Mouse (Mus musculus) MEL (cell line): ENCODE measurements at regions not wholly inside any gene's neighbourhood (a gene's known extent, or its start where the extent isn't known, plus 50 kb on each side); places are given as distances from the start of the nearest gene placed in this dataset.

Experiments
- DNase-seq: peaks from one replicate; pipeline ENCODE4 v3.0.0; 2011; ENCODE audit warnings: low read depth, low spot score
- H3K27ac ChIP-seq: 2 replicates; pipeline ENCODE4 v1.5.1; 2012; ENCODE audit warnings: low read depth, mild to moderate bottlenecking, control low read depth, low read length, moderate library complexity; ENCODE audit not compliant: control insufficient read depth
- H3K27me3 ChIP-seq, 2 experiments: fragments of 150-350 bp in 1 of 2; sonication (generic) in 1 of 2; 2 replicates each; pipeline ENCODE4 v1.6.1; 2012; ENCODE audit warnings: low read length in 2 of 2, mild to moderate bottlenecking in 2 of 2, improper control_type of control experiment in 1 of 2, moderate library complexity in 1 of 2; ENCODE audit not compliant: insufficient read depth in 2 of 2, control insufficient read depth in 1 of 2
- H3K36me3 ChIP-seq, 2 experiments: 2 replicates each; pipeline ENCODE4 v1.6.1; 2012 to 2014; ENCODE audit warnings: low read length in 2 of 2, improper control_type of control experiment in 1 of 2, inconsistent platforms in 1 of 2, mild to moderate bottlenecking in 1 of 2; ENCODE audit not compliant: insufficient read depth in 2 of 2, control insufficient read depth in 1 of 2
- H3K4me1 ChIP-seq, 2 experiments: fragments of 150-350 bp in 1 of 2; sonication (generic) in 1 of 2; 2 replicates each; pipeline ENCODE4 v1.6.1; 2012; ENCODE audit warnings: low read length in 2 of 2, improper control_type of control experiment in 1 of 2, mild to moderate bottlenecking in 1 of 2; ENCODE audit not compliant: insufficient read depth in 2 of 2, control insufficient read depth in 1 of 2
- H3K4me3 ChIP-seq, 2 experiments: fragments of 150-350 bp in 1 of 2; sonication (generic) in 1 of 2; 2 replicates each; pipeline ENCODE4 v1.5.1; 2012; ENCODE audit warnings: low read depth in 2 of 2, low read length in 2 of 2, mild to moderate bottlenecking in 2 of 2, moderate library complexity in 2 of 2, control low read depth in 1 of 2, improper control_type of control experiment in 1 of 2; ENCODE audit not compliant: control insufficient read depth in 1 of 2, insufficient read depth in 1 of 2
- H3K79me2 ChIP-seq: 2 replicates; pipeline ENCODE4 v1.6.1; 2012; ENCODE audit warnings: mild to moderate bottlenecking, low read length, moderate library complexity; ENCODE audit not compliant: control insufficient read depth, poor library complexity, insufficient read depth
- H3K9ac ChIP-seq: 2 replicates; pipeline ENCODE4 v1.6.1; 2012; ENCODE audit warnings: low read depth, mild to moderate bottlenecking, control low read depth, low read length, moderate library complexity; ENCODE audit not compliant: control insufficient read depth, poor library complexity, severe bottlenecking
- H3K9me3 ChIP-seq: fragments of 150-350 bp; sonication (generic); replicated peaks from 2 replicates; pipeline ENCODE4 v1.6.1; 2012; ENCODE audit warnings: mild to moderate bottlenecking, low read length, improper control_type of control experiment, moderate library complexity; ENCODE audit not compliant: insufficient read depth
- BHLHE40 ChIP-seq: IDR thresholded peaks from 2 replicates; pipeline ENCODE4 v1.6.1; 2012; ENCODE audit warnings: low read depth, mild to moderate bottlenecking, inconsistent platforms, low read length, improper control_type of control experiment, borderline replicate concordance
- CHD1 ChIP-seq: IDR thresholded peaks from 2 replicates; pipeline ENCODE4 v1.6.1; 2012; ENCODE audit warnings: low read depth, mild to moderate bottlenecking, inconsistent platforms, low read length, improper control_type of control experiment
- CTCF ChIP-seq, 3 experiments: IDR thresholded peaks in 2 of 3; conservative IDR thresholded peaks in 1 of 3; 2 replicates each; pipeline ENCODE4 v1.5.1; 2011 to 2012; ENCODE audit warnings: low read length in 3 of 3, low read depth in 2 of 3, mild to moderate bottlenecking in 2 of 3, improper control_type of control experiment in 1 of 3, inconsistent platforms in 1 of 3, mixed read lengths in 1 of 3, moderate library complexity in 1 of 3; ENCODE audit not compliant: control insufficient read depth in 1 of 3, insufficient read depth in 1 of 3, poor library complexity in 1 of 3, severe bottlenecking in 1 of 3
- E2F4 ChIP-seq: IDR thresholded peaks from 2 replicates; pipeline ENCODE4 v1.6.1; 2011; ENCODE audit warnings: low read depth, low read length, improper control_type of control experiment, borderline replicate concordance
- ELF1 ChIP-seq: IDR thresholded peaks from 2 replicates; pipeline ENCODE4 v1.6.1; 2014; ENCODE audit warnings: low read depth, mild to moderate bottlenecking, inconsistent platforms, low read length, improper control_type of control experiment, moderate library complexity
- EP300 ChIP-seq, 2 experiments: IDR thresholded peaks; 2 replicates each; pipeline ENCODE4 v1.6.1; 2011; ENCODE audit warnings: improper control_type of control experiment in 2 of 2, low read length in 2 of 2, low read depth in 1 of 2, mild to moderate bottlenecking in 1 of 2
- GATA1 ChIP-seq: IDR thresholded peaks from 2 replicates; pipeline ENCODE4 v1.6.1; 2011; ENCODE audit warnings: low read depth, low read length, improper control_type of control experiment
- HCFC1 ChIP-seq: IDR thresholded peaks from 2 replicates; pipeline ENCODE4 v1.6.1; 2012; ENCODE audit warnings: low read depth, mild to moderate bottlenecking, inconsistent platforms, low read length, improper control_type of control experiment, moderate library complexity
- MAFK ChIP-seq: IDR thresholded peaks from 2 replicates; pipeline ENCODE4 v1.6.1; 2011; ENCODE audit warnings: low read depth, mild to moderate bottlenecking, low read length, improper control_type of control experiment, borderline replicate concordance
- MEF2A ChIP-seq: IDR thresholded peaks from 2 replicates; pipeline ENCODE4 v1.6.1; 2014; ENCODE audit warnings: low read depth, mild to moderate bottlenecking, inconsistent platforms, low read length, improper control_type of control experiment; ENCODE audit not compliant: poor library complexity, insufficient replicate concordance, severe bottlenecking; ENCODE audit errors: extremely low read depth
- MXI1 ChIP-seq: IDR thresholded peaks from 2 replicates; pipeline ENCODE4 v1.6.1; 2011; ENCODE audit warnings: mild to moderate bottlenecking, low read depth, low read length, improper control_type of control experiment
- MYC ChIP-seq: IDR thresholded peaks from 2 replicates; pipeline ENCODE4 v1.6.1; 2011; ENCODE audit warnings: low read depth, mild to moderate bottlenecking, low read length, improper control_type of control experiment, moderate library complexity
- NRF1 ChIP-seq: IDR thresholded peaks from 2 replicates; pipeline ENCODE4 v1.6.1; 2014; ENCODE audit warnings: low read depth, mild to moderate bottlenecking, inconsistent platforms, low read length, improper control_type of control experiment, moderate library complexity; ENCODE audit not compliant: poor library complexity, insufficient read depth, severe bottlenecking
- POLR2AphosphoS2 ChIP-seq: IDR thresholded peaks from 2 replicates; pipeline ENCODE4 v1.6.1; 2011; ENCODE audit warnings: low read length, improper control_type of control experiment
- RAD21 ChIP-seq: IDR thresholded peaks from 2 replicates; pipeline ENCODE4 v1.6.1; 2011; ENCODE audit warnings: mild to moderate bottlenecking, low read depth, low read length, improper control_type of control experiment
- SMC3 ChIP-seq: IDR thresholded peaks from 2 replicates; pipeline ENCODE4 v1.6.1; 2011; ENCODE audit warnings: low read depth, low read length, improper control_type of control experiment
- TAL1 ChIP-seq: IDR thresholded peaks from 2 replicates; pipeline ENCODE4 v1.6.1; 2012; ENCODE audit warnings: mild to moderate bottlenecking, inconsistent platforms, low read length, moderate library complexity, mixed read lengths
- TBP ChIP-seq: IDR thresholded peaks from 2 replicates; pipeline ENCODE4 v1.8.0; 2011; ENCODE audit warnings: low read depth, low read length, improper control_type of control experiment
- UBTF ChIP-seq: IDR thresholded peaks from 2 replicates; pipeline ENCODE4 v1.6.1; 2012; ENCODE audit warnings: low read depth, mild to moderate bottlenecking, inconsistent platforms, low read length, improper control_type of control experiment, moderate library complexity, borderline replicate concordance; ENCODE audit not compliant: insufficient read depth
- USF1 ChIP-seq: IDR thresholded peaks from 2 replicates; pipeline ENCODE4 v1.6.1; 2014; ENCODE audit warnings: low read depth, mild to moderate bottlenecking, inconsistent platforms, low read length, improper control_type of control experiment, moderate library complexity
- ZMIZ1 ChIP-seq: IDR thresholded peaks from 2 replicates; pipeline ENCODE4 v1.6.1; 2012; ENCODE audit warnings: low read depth, mild to moderate bottlenecking, inconsistent platforms, low read length, improper control_type of control experiment, moderate library complexity
- ZNF384 ChIP-seq: IDR thresholded peaks from 2 replicates; pipeline ENCODE4 v1.6.1; 2012; ENCODE audit warnings: low read depth, mild to moderate bottlenecking, inconsistent platforms, low read length, improper control_type of control experiment

DNA sequence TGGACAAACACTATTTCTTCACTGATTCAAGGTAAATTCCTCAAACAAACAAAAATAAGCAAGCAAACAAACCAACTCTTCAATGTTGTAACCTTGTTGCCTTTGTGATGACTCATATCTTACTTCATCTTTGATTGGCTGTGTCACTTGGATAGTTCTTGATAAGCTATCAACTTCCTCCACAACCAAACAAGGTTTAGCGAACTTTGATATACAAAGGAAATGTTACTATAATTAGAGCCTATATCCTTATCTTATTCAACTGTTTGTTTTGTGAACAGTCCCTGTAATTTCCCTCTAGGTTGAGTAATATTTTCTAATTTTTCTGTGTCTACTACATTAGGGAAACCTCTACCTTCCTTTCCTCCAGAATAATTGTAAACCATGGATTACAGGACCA, 52.8 kb upstream of the Gm10184 start (continued):
- TF ChIP-seq MEF2A (peak; percentile 74; the same call in 1 of the 2 replicates), ZNF384 (no peak), CHD1 (no peak), HCFC1 (no peak), ZMIZ1 (no peak), TAL1 (no peak), TBP (no peak), CTCF (IDR thresholded peaks at IDR 0.05 in 2 of 3, conservative IDR thresholded peaks at IDR 0.05 in 1 of 3; ENCODE audit: control insufficient read depth in 1 of 3, insufficient read depth in 1 of 3, low read depth in 2 of 3, low read length in 3 of 3, poor library complexity in 1 of 3, severe bottlenecking in 1 of 3) (no peak), MYC (no peak), GATA1 (0 out of 2 replicates have a peak, but pooled peaks have one; percentile 25), UBTF (no peak), SMC3 (no peak), MXI1 (no peak), POLR2AphosphoS2 (no peak)
- TF ChIP-seq, all 39 proteins: peak for 4

GRCm38 (mm10) chr17:89961431-89961830, 51.2 kb upstream of the Gm10184 start:
- Histone ChIP-seq H3K79me2 (no peaks in the 10 kb centered on the region), H3K27ac (no peak overlapping the region), H3K4me1 (no peaks in the 10 kb centered on the region), H3K36me3 (no peaks in the 10 kb centered on the region), H3K4me3 (no peak overlapping the region), H3K27me3 (no peaks in the 10 kb centered on the region), H3K9ac (no peak overlapping the region), H3K9me3 (no peaks in the 10 kb centered on the region)
- no peak for DNase-seq
- TF ChIP-seq MEF2A (no peak), GATA1 (no peak), ELF1 (no peak), MYC (no peak), HCFC1 (no peak), CHD1 (no peak), NRF1 (no peak), EP300 (IDR thresholded peaks at IDR 0.05; ENCODE audit: low read depth in 1 of 2, low read length in 2 of 2) (no peak), MAFK (no peak), CTCF (IDR thresholded peaks at IDR 0.05 in 2 of 3, conservative IDR thresholded peaks at IDR 0.05 in 1 of 3; ENCODE audit: control insufficient read depth in 1 of 3, insufficient read depth in 1 of 3, low read depth in 2 of 3, low read length in 3 of 3, poor library complexity in 1 of 3, severe bottlenecking in 1 of 3) (no peak), USF1 (no peak), UBTF (no peak), ZMIZ1 (no peak), RAD21 (no peak), MXI1 (no peak), POLR2AphosphoS2 (no peak), BHLHE40 (no peak), E2F4 (no peak)
